ENCODE assay signal across 8 mouse cellular contexts in the genomic region with DNA sequence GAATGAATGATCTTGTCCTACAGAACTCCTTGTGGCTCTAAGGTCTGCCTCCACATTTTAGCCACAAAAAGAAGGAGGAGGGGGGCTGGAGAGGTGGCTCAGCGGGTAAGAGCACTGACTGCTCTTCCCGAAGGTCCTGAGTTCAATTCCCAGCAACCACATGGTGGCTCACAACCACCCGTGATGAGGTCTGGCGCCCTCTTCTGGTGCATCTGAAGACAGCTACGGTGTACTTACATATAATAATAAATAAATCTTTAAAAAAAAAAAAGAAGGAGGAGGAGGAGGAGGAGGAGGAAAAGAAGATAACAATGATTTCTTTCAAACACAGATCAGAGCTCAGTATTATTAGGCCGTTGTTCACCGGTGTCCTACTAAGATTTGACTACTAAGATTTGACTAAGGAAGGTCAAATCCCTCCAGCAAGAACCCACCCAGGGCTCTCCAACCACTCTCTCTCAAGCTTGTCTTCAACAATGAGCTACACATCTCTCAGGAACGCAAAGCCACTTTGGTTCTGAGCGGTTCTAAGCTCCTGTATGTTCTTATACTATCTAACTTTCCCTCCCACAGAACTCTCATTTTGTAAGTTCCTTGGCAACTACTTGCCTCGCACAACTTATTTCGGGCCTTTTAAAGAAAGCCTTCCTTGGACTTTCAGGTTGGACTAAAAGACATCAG. TPM values are rescaled to one million over a fixed set of nuclear protein-coding genes. Genes with fewer than 3 reads are reported as not detected.
DNase-seq lines count a peak whose midpoint lies in the region; ATAC-seq and TF ChIP-seq lines count a peak whose summit lies in the region.

A gene (plus strand): TSS at position 631 of the 681 bp plus-strand sequence.

- peak within 1 kb of the TSS; percentile 67 for H3K4me2 ChIP-seq in lung, postnatal 0 days (replicated peaks; ENCODE audit: low read depth, low read length)
- H3K4me2 ChIP-seq in intestine, postnatal 0 days (replicated peaks; ENCODE audit: low read depth): peak within 1 kb of the TSS; percentile 83
- peak within 1 kb of the TSS; percentile 80 for H3K4me2 ChIP-seq in midbrain, embryonic 11.5 days

- 43% methylated on average over 11 of the region's 11 CpGs for WGBS in lung, postnatal 0 days
- 52% methylated on average over 11 of the region's 11 CpGs for WGBS in bone marrow, adult 2 months
- 57% methylated on average over 11 of the region's 11 CpGs for WGBS in intestine, postnatal 0 days
- WGBS in midbrain, embryonic 11.5 days: 62% methylated on average over 11 of the region's 11 CpGs

- no peak for DNase-seq in lung, postnatal 0 days (ENCODE audit: low spot score)
- no peak for DNase-seq in lung, postnatal 10 days
- DNase-seq in gastrocnemius, postnatal 4 days (ENCODE audit: low spot score in 2 of 2): no peak
- peak; percentile 85 for DNase-seq in midbrain, embryonic 11.5 days (ENCODE audit: low spot score, missing footprints)
- DNase-seq in retina, embryonic 14.5 days (ENCODE audit: low spot score): no peak
- no peak for DNase-seq in cerebellum, postnatal 25 days

- ATAC-seq in lung, postnatal 0 days: no peak
- ATAC-seq in intestine, postnatal 0 days: no peak
- no peak for ATAC-seq in midbrain, embryonic 11.5 days (ENCODE audit: low FRiP score)

- peak within 1 kb of the TSS; percentile 61 for H3K4me3 ChIP-seq in lung, postnatal 0 days (ENCODE audit: low read depth, low read length)
- peak within 1 kb of the TSS; percentile 82 for H3K4me3 ChIP-seq in bone marrow, adult 2 months (replicated peaks; ENCODE audit: control insufficient read depth, low read depth, low read length)
- H3K4me3 ChIP-seq in intestine, postnatal 0 days (ENCODE audit: low read depth, low read length): peak within 1 kb of the TSS; percentile 78
- H3K4me3 ChIP-seq in midbrain, embryonic 11.5 days (ENCODE audit: low read depth, low read length): peak within 1 kb of the TSS; percentile 76

- H3K27me3 ChIP-seq in lung, postnatal 0 days (replicated peaks; ENCODE audit: insufficient read depth, low read length): no peaks in the 10 kb centered on the region
- H3K27me3 ChIP-seq in intestine, postnatal 0 days (replicated peaks; ENCODE audit: control insufficient read depth, insufficient read depth, low read length): no peaks in the 10 kb centered on the region
- no peaks in the 10 kb centered on the region for H3K27me3 ChIP-seq in midbrain, embryonic 11.5 days (ENCODE audit: control insufficient read depth, insufficient read depth, low read length)

- no peaks in the 10 kb centered on the region for H3K9me3 ChIP-seq in lung, postnatal 0 days (ENCODE audit: low read length)
- H3K9me3 ChIP-seq in intestine, postnatal 0 days (ENCODE audit: control insufficient read depth): no peaks in the 10 kb centered on the region
- no peaks in the 10 kb centered on the region for H3K9me3 ChIP-seq in midbrain, embryonic 11.5 days (ENCODE audit: control insufficient read depth, low read length)

- H3K27ac ChIP-seq in lung, postnatal 0 days (ENCODE audit: low read length): peak within 1 kb of the TSS; percentile 78
- H3K27ac ChIP-seq in bone marrow, adult 2 months (ENCODE audit: control insufficient read depth, insufficient read depth, low read depth, low read length, poor library complexity): peak within 1 kb of the TSS; percentile 64
- peak within 1 kb of the TSS; percentile 81 for H3K27ac ChIP-seq in intestine, postnatal 0 days (ENCODE audit: low read depth, low read length)
- H3K27ac ChIP-seq in midbrain, embryonic 11.5 days (ENCODE audit: low read depth, low read length): peak within 1 kb of the TSS; percentile 49

- peak; percentile 35; the same call in 1 of the 2 replicates for TF ChIP-seq CTCF in lung, postnatal 0 days (IDR thresholded peaks at IDR 0.05)
- 0 out of 2 replicates have a peak, but pooled peaks have one; percentile 17 for TF ChIP-seq CTCF in bone marrow, adult 2 months (IDR thresholded peaks at IDR 0.05; ENCODE audit: control insufficient read depth, insufficient read depth, low read length)
- TF ChIP-seq CTCF in intestine, postnatal 0 days (IDR thresholded peaks at IDR 0.05; ENCODE audit: low read depth): 0 out of 2 replicates have a peak, but pooled peaks have one; percentile 36

- no peak for TF ChIP-seq EP300 in lung, postnatal 0 days (IDR thresholded peaks at IDR 0.05)

- TF ChIP-seq POLR2A in bone marrow, adult 2 months (IDR thresholded peaks at IDR 0.05; ENCODE audit: borderline replicate concordance, control insufficient read depth, low read depth, low read length): no peak

- peaks cover 14% of the 10 kb centered on the region; the same call in 1 of the 2 replicates for H3K4me1 ChIP-seq in lung, postnatal 0 days (ENCODE audit: insufficient read depth, low read depth, low read length)
- H3K4me1 ChIP-seq in bone marrow, adult 2 months (ENCODE audit: control insufficient read depth, insufficient read depth, low read length): peaks cover 2% of the 10 kb centered on the region; the same call in 1 of the 2 replicates
- 0 out of 2 replicates have a peak, but pooled peaks cover 5% of the 10 kb centered on the region for H3K4me1 ChIP-seq in intestine, postnatal 0 days (replicated peaks; ENCODE audit: control insufficient read depth, insufficient read depth, low read length)
- peaks cover 7% of the 10 kb centered on the region for H3K4me1 ChIP-seq in midbrain, embryonic 11.5 days (ENCODE audit: control insufficient read depth, insufficient read depth, low read length)

- H3K36me3 ChIP-seq in lung, postnatal 0 days (ENCODE audit: insufficient read depth, low read length): no peaks in the 10 kb centered on the region
- no peaks in the 10 kb centered on the region for H3K36me3 ChIP-seq in intestine, postnatal 0 days (ENCODE audit: control insufficient read depth, insufficient read depth)
- H3K36me3 ChIP-seq in midbrain, embryonic 11.5 days (ENCODE audit: control insufficient read depth, insufficient read depth, low read length): no peaks in the 10 kb centered on the region

- H3K9ac ChIP-seq in lung, postnatal 0 days (replicated peaks; ENCODE audit: low read depth): peak within 1 kb of the TSS; percentile 56
- H3K9ac ChIP-seq in intestine, postnatal 0 days (ENCODE audit: low read depth, low read length): peak within 1 kb of the TSS; percentile 78
- H3K9ac ChIP-seq in midbrain, embryonic 11.5 days (ENCODE audit: low read length): peak within 1 kb of the TSS; percentile 82

RNA-seq across cellular contexts. Expression of the gene that starts here (rescaled TPM):
- polyA plus RNA-seq in lung, postnatal 0 days (2015; fragmentation: Nextera tagmentation; extraction: Ambion mirVana): 65.4 and 69.7 TPM in 2 replicates
- 22.2 and 89.6 TPM in 2 replicates for polyA plus RNA-seq in bone marrow, adult 2 months (2011; ENCODE audit: insufficient read depth, insufficient read length, low replicate concordance, missing spikeins)
- 10 to 100 TPM; 38.9 to 43.3 TPM for total RNA-seq in gastrocnemius, postnatal 4 days (2021)
- polyA plus RNA-seq in intestine, postnatal 0 days (2015; fragmentation: Nextera tagmentation; extraction: Ambion mirVana): 41.6 and 44.3 TPM in 2 replicates
- 138 and 145 TPM in 2 replicates for polyA plus RNA-seq in midbrain, embryonic 11.5 days (2014; fragmentation: Nextera tagmentation; extraction: Ambion mirVana)
